Mouse (Mus musculus): ENCODE results near the gene Pdxp. TPM values are rescaled to one million over a fixed set of nuclear protein-coding genes. Genes with fewer than 3 reads are reported as not detected.

The Pdxp gene
- polyA plus RNA-seq, 1 experiment from 2014 or later: 4.2 TPM

DNA sequence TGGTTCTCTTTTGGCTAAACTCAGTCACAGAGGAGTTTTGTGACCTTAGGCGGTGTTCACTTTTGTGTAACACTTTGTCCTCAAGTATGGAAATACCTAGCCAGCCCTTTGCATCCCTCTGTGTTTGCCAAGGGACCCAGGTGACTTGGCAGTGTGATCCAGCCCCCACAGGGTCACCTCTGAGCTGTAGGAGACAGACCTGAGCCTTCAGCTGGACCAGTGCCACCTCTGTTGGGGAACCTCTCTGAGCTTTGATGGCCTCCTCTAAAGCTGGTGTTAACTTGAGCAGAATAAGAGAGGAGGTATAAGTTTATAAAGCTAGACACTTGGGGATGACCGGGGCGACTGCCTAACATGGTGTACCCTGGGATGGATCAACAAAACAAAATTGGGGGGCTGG, 35.2 kb downstream of the Pdxp start:
- Histone ChIP-seq H3K4me1 (replicated peaks; ENCODE audit: control insufficient read depth, insufficient read depth, low read length) (no peaks in the 10 kb centered on the region), H3K9ac (ENCODE audit: low read depth, low read length) (no peak overlapping the region), H3K27me3 (replicated peaks; ENCODE audit: control insufficient read depth, insufficient read depth, low read length) (peaks cover 5% of the 10 kb centered on the region; the same call in 1 of the 2 replicates), H3K4me3 (ENCODE audit: low read depth, low read length) (no peak overlapping the region), H3K9me3 (ENCODE audit: control insufficient read depth) (no peaks in the 10 kb centered on the region), H3K4me2 (replicated peaks; ENCODE audit: low read depth) (no peak overlapping the region), H3K36me3 (ENCODE audit: control insufficient read depth, insufficient read depth) (no peaks in the 10 kb centered on the region), H3K27ac (ENCODE audit: low read depth, low read length) (no peak overlapping the region)
- WGBS: 96% methylated on average over 3 of the region's 3 CpGs
- TF ChIP-seq CTCF (IDR thresholded peaks at IDR 0.05; ENCODE audit: low read depth): no peak
- ATAC-seq: no peak

DNA sequence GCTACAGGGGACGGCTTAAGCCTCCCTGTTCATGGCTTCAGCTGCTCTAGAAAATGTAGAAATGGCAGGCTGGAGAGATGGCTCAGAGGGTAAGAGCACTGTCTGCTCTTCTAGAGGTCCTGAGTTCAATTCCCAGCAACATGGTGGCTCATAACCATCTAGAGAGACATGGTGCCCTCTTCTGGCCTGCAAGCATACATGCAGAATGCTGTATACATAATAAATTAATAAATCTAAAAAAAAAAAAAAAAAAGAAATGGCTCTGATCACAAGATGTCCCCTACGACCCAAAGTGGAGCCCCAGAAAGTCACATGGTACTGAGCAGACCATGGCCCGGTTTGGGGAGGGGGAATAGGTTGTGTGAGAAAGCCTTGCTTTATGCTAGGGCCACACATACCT, 41.9 kb downstream of the Pdxp start:
- Histone ChIP-seq H3K36me3 (ENCODE audit: control insufficient read depth, insufficient read depth) (no peaks in the 10 kb centered on the region), H3K27me3 (replicated peaks; ENCODE audit: control insufficient read depth, insufficient read depth, low read length) (no peaks in the 10 kb centered on the region), H3K4me1 (replicated peaks; ENCODE audit: control insufficient read depth, insufficient read depth, low read length) (no peaks in the 10 kb centered on the region), H3K4me2 (replicated peaks; ENCODE audit: low read depth) (no peak overlapping the region), H3K9ac (ENCODE audit: low read depth, low read length) (no peak overlapping the region), H3K4me3 (ENCODE audit: low read depth, low read length) (no peak overlapping the region), H3K9me3 (ENCODE audit: control insufficient read depth) (no peaks in the 10 kb centered on the region), H3K27ac (ENCODE audit: low read depth, low read length) (no peak overlapping the region)
- ATAC-seq: no peak
- 78% methylated on average over 3 of the region's 3 CpGs for WGBS
- TF ChIP-seq CTCF (IDR thresholded peaks at IDR 0.05; ENCODE audit: low read depth): peak; percentile 12; the same call in 1 of the 2 replicates

DNA sequence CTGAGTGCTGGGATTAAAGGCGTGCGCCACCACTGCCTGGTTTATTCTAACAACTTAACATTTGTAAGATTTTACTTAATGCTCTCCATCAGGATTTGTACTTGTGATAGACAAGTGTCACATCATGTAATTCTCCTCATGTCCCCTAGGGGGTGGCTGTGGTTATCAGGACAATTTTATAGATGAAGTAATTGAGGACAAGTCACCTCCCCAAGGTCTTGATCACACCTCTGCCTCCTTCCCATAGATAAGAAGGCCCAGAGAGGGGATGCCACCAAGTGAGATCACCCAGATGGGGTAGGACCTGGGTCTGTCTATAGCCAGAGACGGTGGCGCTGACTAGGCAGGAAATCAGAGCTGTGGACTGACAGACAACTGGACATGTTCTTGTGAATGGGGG, 42.6 kb downstream of the Pdxp start:
- Histone ChIP-seq H3K4me3 (ENCODE audit: low read depth, low read length) (no peak overlapping the region), H3K36me3 (ENCODE audit: control insufficient read depth, insufficient read depth) (no peaks in the 10 kb centered on the region), H3K9me3 (ENCODE audit: control insufficient read depth) (no peaks in the 10 kb centered on the region), H3K27ac (ENCODE audit: low read depth, low read length) (no peak overlapping the region), H3K4me1 (replicated peaks; ENCODE audit: control insufficient read depth, insufficient read depth, low read length) (no peaks in the 10 kb centered on the region), H3K27me3 (replicated peaks; ENCODE audit: control insufficient read depth, insufficient read depth, low read length) (no peaks in the 10 kb centered on the region), H3K4me2 (replicated peaks; ENCODE audit: low read depth) (no peak overlapping the region), H3K9ac (ENCODE audit: low read depth, low read length) (no peak overlapping the region)
- peak; percentile 68 for TF ChIP-seq CTCF (IDR thresholded peaks at IDR 0.05; ENCODE audit: low read depth)
- ATAC-seq: no peak
- 79% methylated on average over 4 of the region's 4 CpGs for WGBS

DNA sequence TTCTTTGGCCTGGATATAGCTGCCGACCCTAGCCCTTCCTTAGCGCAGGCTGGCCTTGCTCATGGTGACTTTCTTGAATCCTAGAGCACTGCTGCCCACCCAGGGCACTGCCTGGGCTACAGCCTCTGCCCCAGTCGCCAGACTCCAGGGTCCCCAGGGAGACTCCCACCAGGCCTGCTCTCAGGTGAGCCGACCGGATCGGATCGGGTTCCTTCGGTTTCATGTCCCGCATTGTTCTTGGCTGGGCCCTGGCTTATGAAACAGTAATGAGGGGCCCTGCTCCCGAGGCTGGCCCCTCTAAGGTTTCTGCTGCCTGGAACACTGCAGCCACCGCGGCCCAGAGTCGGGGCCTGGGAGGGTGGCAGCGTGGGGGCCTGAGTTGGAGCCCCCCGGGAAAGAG, 43.3 kb downstream of the Pdxp start:
- Histone ChIP-seq H3K27me3 (replicated peaks; ENCODE audit: control insufficient read depth, insufficient read depth, low read length) (no peaks in the 10 kb centered on the region), H3K9ac (ENCODE audit: low read depth, low read length) (no peak overlapping the region), H3K4me1 (replicated peaks; ENCODE audit: control insufficient read depth, insufficient read depth, low read length) (no peaks in the 10 kb centered on the region), H3K9me3 (ENCODE audit: control insufficient read depth) (no peaks in the 10 kb centered on the region), H3K27ac (ENCODE audit: low read depth, low read length) (no peak overlapping the region), H3K4me2 (replicated peaks; ENCODE audit: low read depth) (no peak overlapping the region), H3K36me3 (ENCODE audit: control insufficient read depth, insufficient read depth) (no peaks in the 10 kb centered on the region), H3K4me3 (ENCODE audit: low read depth, low read length) (no peak overlapping the region)
- no peak for TF ChIP-seq CTCF (IDR thresholded peaks at IDR 0.05; ENCODE audit: low read depth)
- WGBS: 65% methylated on average over 15 of the region's 15 CpGs
- no peak for ATAC-seq

DNA sequence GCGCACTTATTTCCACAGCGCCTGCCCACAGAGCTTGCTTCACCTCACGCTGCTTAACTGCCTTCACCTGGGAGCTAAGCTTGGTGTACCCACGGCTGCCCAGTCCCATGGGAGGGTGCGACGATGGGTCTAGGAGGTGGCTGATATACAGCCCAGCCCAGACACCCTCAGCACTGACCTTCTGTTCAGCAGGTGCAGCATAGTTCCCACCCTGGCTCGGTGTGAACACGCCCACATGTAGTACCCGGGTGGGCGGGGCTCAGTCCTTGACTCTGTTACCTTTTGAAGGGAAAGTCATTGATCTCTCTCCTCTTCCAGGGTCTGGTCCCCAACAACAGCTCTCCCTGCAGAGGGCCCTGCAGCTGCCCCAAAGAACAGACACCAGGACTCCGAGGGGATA, 45.8 kb downstream of the Pdxp start:
- 61% methylated on average over 11 of the region's 11 CpGs for WGBS
- TF ChIP-seq CTCF (IDR thresholded peaks at IDR 0.05; ENCODE audit: low read depth): no peak
- H3K9me3 ChIP-seq (ENCODE audit: control insufficient read depth): no peaks in the 10 kb centered on the region
- H3K27ac ChIP-seq (ENCODE audit: low read depth, low read length): no peak overlapping the region
- no peak overlapping the region for H3K4me3 ChIP-seq (ENCODE audit: low read depth, low read length)
- peak; percentile 38 for ATAC-seq
- H3K36me3 ChIP-seq (ENCODE audit: control insufficient read depth, insufficient read depth): no peaks in the 10 kb centered on the region
- no peak overlapping the region; the same call in 1 of the 2 replicates for H3K9ac ChIP-seq (ENCODE audit: low read depth, low read length)
- no peak overlapping the region for H3K4me2 ChIP-seq (replicated peaks; ENCODE audit: low read depth)
- H3K27me3 ChIP-seq (replicated peaks; ENCODE audit: control insufficient read depth, insufficient read depth, low read length): no peaks in the 10 kb centered on the region
- no peaks in the 10 kb centered on the region for H3K4me1 ChIP-seq (replicated peaks; ENCODE audit: control insufficient read depth, insufficient read depth, low read length)

DNA sequence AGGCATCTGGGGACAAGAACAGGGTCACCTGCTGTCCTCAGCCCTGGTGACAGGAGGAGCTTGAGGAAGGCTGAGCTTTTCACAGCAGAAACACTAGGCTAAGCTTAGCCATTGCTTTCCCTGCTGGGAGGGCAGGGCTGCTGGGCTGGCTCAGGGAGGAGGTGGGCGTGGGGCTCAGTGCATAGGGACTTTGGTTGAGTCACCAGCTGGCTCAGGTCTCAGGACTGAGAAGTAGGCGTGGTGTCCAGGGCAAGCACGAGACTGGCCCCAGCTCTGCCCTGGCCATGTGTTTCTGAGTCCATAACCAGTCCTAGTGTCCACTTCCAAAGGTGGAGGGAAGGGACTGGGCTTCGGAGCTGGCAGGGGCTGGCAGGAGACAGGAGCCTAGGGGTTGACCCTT, 46.4 kb downstream of the Pdxp start:
- ATAC-seq: peak; percentile 60
- TF ChIP-seq CTCF (IDR thresholded peaks at IDR 0.05; ENCODE audit: low read depth): no peak
- Histone ChIP-seq H3K27me3 (replicated peaks; ENCODE audit: control insufficient read depth, insufficient read depth, low read length) (no peaks in the 10 kb centered on the region), H3K9me3 (ENCODE audit: control insufficient read depth) (no peaks in the 10 kb centered on the region), H3K4me2 (replicated peaks; ENCODE audit: low read depth) (no peak overlapping the region), H3K27ac (ENCODE audit: low read depth, low read length) (no peak overlapping the region), H3K36me3 (ENCODE audit: control insufficient read depth, insufficient read depth) (no peaks in the 10 kb centered on the region), H3K9ac (ENCODE audit: low read depth, low read length) (no peak overlapping the region), H3K4me3 (ENCODE audit: low read depth, low read length) (no peak overlapping the region), H3K4me1 (replicated peaks; ENCODE audit: control insufficient read depth, insufficient read depth, low read length) (no peaks in the 10 kb centered on the region)
- 53% methylated on average over 4 of the region's 4 CpGs for WGBS

DNA sequence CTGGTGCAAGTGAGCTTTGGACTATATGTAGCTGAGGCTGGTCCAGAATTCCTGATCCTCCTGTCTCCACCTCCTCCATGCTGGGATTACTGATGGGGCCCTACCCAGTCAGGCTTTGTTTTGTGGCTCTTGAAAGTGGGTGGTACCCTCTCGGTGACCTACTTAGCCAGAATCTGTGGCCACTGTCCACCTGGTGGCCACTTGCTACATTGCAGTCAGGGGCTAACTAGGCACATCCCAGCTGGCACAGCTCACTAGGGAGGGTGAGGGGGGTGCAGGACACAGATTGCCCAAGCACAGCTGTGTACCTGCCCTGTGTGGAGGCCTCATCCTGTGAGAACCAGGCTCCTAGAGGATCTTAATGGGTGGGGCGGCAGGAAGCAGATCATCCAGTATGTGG, 49.2 kb downstream of the Pdxp start:
- H3K27ac ChIP-seq (ENCODE audit: low read depth, low read length): no peak overlapping the region
- H3K27me3 ChIP-seq (replicated peaks; ENCODE audit: control insufficient read depth, insufficient read depth, low read length): no peaks in the 10 kb centered on the region
- TF ChIP-seq CTCF (IDR thresholded peaks at IDR 0.05; ENCODE audit: low read depth): peak; percentile 92
- H3K4me2 ChIP-seq (replicated peaks; ENCODE audit: low read depth): no peak overlapping the region
- ATAC-seq: peak; percentile 82
- H3K4me3 ChIP-seq (ENCODE audit: low read depth, low read length): no peak overlapping the region
- no peak overlapping the region for H3K9ac ChIP-seq (ENCODE audit: low read depth, low read length)
- no peaks in the 10 kb centered on the region for H3K4me1 ChIP-seq (replicated peaks; ENCODE audit: control insufficient read depth, insufficient read depth, low read length)
- H3K9me3 ChIP-seq (ENCODE audit: control insufficient read depth): no peaks in the 10 kb centered on the region
- no peaks in the 10 kb centered on the region for H3K36me3 ChIP-seq (ENCODE audit: control insufficient read depth, insufficient read depth)
- 29% methylated on average over 2 of the region's 2 CpGs for WGBS

Small RNA genes lying within 50 kb of the gene (microRNA-seq; reads per million reads assigned to microRNA genes)
- gene Mir6955: not detected

Other genes with a start within 250 kb of the Pdxp start
- 0.10 and 0.17 TPM in 2 replicates for gene Elfn2, start 195.1 kb upstream of the Pdxp start, polyA plus RNA-seq (2015; fragmentation: Nextera tagmentation; extraction: Ambion mirVana)
- 7.2 and 7.6 TPM in 2 replicates for gene Mfng, start 140.4 kb upstream of the Pdxp start, polyA plus RNA-seq (2015; fragmentation: Nextera tagmentation; extraction: Ambion mirVana)
- gene Card10, start 110.9 kb upstream of the Pdxp start, polyA plus RNA-seq (2015; fragmentation: Nextera tagmentation; extraction: Ambion mirVana): 3.2 and 3.9 TPM in 2 replicates
- 16.8 and 17.0 TPM in 2 replicates for gene Cdc42ep1, start 71.3 kb upstream of the Pdxp start, polyA plus RNA-seq (2015; fragmentation: Nextera tagmentation; extraction: Ambion mirVana)
- 787 and 833 TPM in 2 replicates for gene Lgals2, start 58.4 kb upstream of the Pdxp start, polyA plus RNA-seq (2015; fragmentation: Nextera tagmentation; extraction: Ambion mirVana)
- gene Gga1, start 36.7 kb upstream of the Pdxp start, polyA plus RNA-seq (2015; fragmentation: Nextera tagmentation; extraction: Ambion mirVana): 40.1 TPM in 2 replicates
- gene Gm49510, start 14.3 kb upstream of the Pdxp start, polyA plus RNA-seq (2015; fragmentation: Nextera tagmentation; extraction: Ambion mirVana): 0.21 TPM in 1 of 2 replicates, not detected in the other
- 7.2 and 7.6 TPM in 2 replicates for gene Sh3bp1, start 14.2 kb upstream of the Pdxp start, polyA plus RNA-seq (2015; fragmentation: Nextera tagmentation; extraction: Ambion mirVana)
- 725 and 759 TPM in 2 replicates for gene Lgals1, start 12.8 kb downstream of the Pdxp start, polyA plus RNA-seq (2015; fragmentation: Nextera tagmentation; extraction: Ambion mirVana)
- 24.8 and 26.0 TPM in 2 replicates for gene Nol12, start 21.0 kb downstream of the Pdxp start, polyA plus RNA-seq (2015; fragmentation: Nextera tagmentation; extraction: Ambion mirVana)
- 35.2 and 39.4 TPM in 2 replicates for gene Triobp, start 33.8 kb downstream of the Pdxp start, polyA plus RNA-seq (2015; fragmentation: Nextera tagmentation; extraction: Ambion mirVana)
- 298 and 319 TPM in 2 replicates for gene H1f0, start 114.5 kb downstream of the Pdxp start, polyA plus RNA-seq (2015; fragmentation: Nextera tagmentation; extraction: Ambion mirVana)
- gene Galr3, start 128.0 kb downstream of the Pdxp start, polyA plus RNA-seq (2015; fragmentation: Nextera tagmentation; extraction: Ambion mirVana): 2.2 and 2.6 TPM in 2 replicates
- gene Ankrd54, start 149.0 kb downstream of the Pdxp start, polyA plus RNA-seq (2015; fragmentation: Nextera tagmentation; extraction: Ambion mirVana): 44.1 and 48.8 TPM in 2 replicates
- 97.0 and 100 TPM in 2 replicates for gene Eif3l, start 161.3 kb downstream of the Pdxp start, polyA plus RNA-seq (2015; fragmentation: Nextera tagmentation; extraction: Ambion mirVana)
- gene Micall1, start 195.0 kb downstream of the Pdxp start, polyA plus RNA-seq (2015; fragmentation: Nextera tagmentation; extraction: Ambion mirVana): 3.7 and 5.0 TPM in 2 replicates
- 256 and 266 TPM in 2 replicates for gene Polr2f, start 227.1 kb downstream of the Pdxp start, polyA plus RNA-seq (2015; fragmentation: Nextera tagmentation; extraction: Ambion mirVana)
- gene 1700088E04Rik, start 227.3 kb downstream of the Pdxp start, polyA plus RNA-seq (2015; fragmentation: Nextera tagmentation; extraction: Ambion mirVana): 4.2 and 5.2 TPM in 2 replicates